Mouse (Mus musculus) heart, postnatal 4 days (tissue): Measurements from ENCODE around the gene Sec14l4. TPM values are rescaled to one million over a fixed set of nuclear protein-coding genes. Genes with fewer than 3 reads are reported as not detected.
A peak's percentile ranks its signal among the peaks of the same experiment; 100 is the strongest.

Experiments used
- DNase-seq: peaks from one replicate; pipeline ENCODE4 v3.0.0; 2021
- total RNA-seq, 2 experiments: library from RNA; stranded (reverse); gene quantifications; 2 replicates each; pipeline ENCODE4 v1.2.3; 2021

Sec14l4 gene
- total RNA-seq, 2 experiments from 2014 or later, result not detected

- no peak for DNase-seq
These were observed 3.5 kb upstream of the Sec14l4 start for GRCm38 (mm10) chr11:4027561-4028334.

DNA sequence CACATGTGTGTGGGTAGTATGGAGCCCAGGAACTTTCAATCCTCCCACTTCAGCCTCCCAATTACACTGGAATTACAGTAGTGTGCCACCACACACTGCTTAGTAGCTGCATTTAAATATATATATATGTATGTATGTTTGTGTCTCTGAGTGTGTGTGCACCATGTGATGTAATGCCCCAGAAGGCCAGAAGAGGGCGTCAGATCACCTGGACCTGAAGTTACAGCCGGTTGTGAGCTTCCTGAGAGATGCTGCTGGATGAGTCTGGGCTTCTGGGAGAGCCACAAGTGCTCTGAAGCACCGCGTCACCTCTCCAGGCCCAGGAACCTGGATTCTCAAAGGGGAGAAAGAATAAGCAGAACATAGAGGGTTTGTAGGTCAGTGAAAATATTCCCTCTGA lies 1.9 kb upstream of the Sec14l4 start:
- DNase-seq, result no peak

GRCm38 (mm10) chr11:4031961-4032360 lies 699 bp downstream of the Sec14l4 start:
- no peak for DNase-seq

GRCm38 (mm10) chr11:4033471-4033870 lies 2.2 kb downstream of the Sec14l4 start:
- DNase-seq, result no peak

DNA sequence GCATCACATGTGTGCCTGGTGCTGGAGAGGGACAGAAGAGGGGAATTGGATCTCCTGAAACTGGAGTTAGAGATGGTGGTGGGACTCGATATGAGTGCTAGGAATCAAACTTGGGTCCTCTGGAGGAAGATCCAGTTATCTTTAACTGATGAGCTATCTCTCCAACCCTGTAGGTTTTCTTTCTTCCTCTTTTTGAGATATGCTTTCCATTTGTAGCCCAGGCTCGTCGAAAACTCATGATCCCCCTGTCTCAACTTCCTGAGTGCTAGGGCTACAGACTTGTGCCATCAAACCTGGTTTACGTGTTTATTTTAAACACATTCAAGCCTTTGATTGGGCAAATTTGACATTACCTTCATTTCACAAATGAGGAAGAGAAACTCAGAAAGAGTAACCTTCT lies 2.9 kb downstream of the Sec14l4 start:
- DNase-seq, result no peak

GRCm38 (mm10) chr11:4035116-4035892 lies 4.0 kb downstream of the Sec14l4 start:
- DNase-seq, result peak; percentile 15

DNA sequence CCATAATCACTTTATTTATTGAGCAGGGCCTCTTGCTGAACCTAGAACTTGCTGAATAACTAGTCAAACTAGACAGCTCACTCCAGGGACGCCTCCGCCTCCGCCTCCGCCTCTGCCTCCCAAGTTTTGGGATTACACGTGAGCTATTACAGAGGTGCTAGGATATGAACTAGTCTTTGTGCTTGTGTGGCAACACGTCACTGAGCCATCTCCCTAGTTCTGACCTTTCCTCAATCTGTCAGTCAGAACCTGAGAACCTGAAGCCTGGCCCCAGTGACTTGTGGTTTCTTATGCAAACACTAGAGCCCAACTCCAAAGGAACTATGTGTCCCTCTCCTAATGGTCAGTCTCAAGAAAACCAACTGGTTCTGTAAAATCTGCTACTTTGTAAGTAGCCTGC lies 4.7 kb downstream of the Sec14l4 start:
- no peak for DNase-seq

DNA sequence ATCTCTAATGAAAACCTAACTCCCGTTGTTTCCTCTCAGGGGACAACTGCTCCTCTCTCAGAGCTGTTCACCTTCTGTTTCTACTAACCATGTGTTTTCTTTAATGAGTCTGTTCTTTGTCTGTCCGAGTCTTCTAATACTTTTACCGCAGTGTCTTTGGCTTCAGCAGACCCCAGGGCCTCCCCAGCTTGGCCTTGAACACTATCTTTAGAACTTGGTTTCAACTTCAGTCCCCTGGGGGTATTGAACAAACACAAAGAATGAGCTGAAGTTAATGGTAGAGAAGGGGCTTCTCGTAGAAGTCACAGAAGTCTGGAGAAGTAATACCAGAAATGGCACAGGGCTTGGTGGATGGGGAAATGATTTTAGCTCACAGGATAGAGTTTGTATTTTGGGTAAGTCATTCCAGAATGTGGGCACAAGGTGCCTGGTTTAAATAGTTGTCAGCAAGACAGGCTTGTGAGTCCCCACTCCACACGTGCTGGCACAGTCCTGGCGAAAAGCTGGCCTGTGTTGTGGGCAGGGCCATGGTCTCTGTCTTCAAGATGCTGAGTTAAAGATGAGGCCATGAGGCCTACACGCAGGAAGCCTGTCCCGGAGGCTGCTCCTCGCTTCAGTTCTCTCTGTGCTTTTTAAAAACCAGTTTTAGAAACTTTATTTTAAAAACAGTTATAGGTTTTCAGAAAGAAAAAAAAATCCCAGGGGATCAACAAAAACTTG lies 5.3 kb downstream of the Sec14l4 start:
- DNase-seq, result no peak

DNA sequence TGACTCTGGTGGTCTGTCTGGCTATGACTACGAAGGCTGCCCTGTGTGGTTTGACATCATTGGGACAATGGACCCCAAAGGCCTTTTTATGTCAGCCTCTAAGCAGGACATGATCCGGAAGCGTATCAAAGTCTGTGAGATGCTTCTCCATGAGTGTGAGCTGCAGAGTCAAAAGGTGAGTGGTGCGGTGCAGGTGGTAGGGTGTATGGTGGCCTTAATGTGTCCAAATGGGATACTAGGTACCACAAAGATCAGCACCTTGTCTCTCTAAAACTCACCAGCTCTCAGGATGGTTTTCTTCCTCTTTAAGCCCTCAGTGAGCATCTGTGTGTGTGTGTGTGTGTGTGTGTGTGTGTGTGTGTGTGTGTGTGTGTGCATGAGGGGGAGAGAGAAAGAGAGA lies 8.7 kb downstream of the Sec14l4 start:
- DNase-seq, result no peak

GRCm38 (mm10) chr11:4041123-4041625 lies 9.9 kb downstream of the Sec14l4 start:
- no peak for DNase-seq

DNA sequence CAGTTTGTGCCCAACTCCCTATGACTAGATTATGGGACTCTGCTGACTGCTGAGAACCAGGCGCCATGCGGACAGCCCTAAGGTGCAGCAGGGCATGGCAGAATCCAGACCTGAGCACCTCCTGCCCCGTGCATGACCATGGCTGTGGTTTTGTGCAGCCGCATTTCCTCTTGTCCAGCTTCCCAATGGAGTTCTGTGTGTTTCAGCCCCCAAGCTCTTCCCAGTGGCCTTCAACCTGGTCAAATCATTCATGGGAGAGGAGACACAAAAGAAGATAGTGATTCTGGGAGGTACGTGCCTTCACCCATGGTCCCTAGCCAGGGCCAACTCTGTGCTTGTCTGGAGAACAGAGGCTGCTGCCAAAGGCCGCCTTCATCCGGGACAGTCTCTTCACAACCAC lies 11.8 kb downstream of the Sec14l4 start:
- no peak for DNase-seq

DNA sequence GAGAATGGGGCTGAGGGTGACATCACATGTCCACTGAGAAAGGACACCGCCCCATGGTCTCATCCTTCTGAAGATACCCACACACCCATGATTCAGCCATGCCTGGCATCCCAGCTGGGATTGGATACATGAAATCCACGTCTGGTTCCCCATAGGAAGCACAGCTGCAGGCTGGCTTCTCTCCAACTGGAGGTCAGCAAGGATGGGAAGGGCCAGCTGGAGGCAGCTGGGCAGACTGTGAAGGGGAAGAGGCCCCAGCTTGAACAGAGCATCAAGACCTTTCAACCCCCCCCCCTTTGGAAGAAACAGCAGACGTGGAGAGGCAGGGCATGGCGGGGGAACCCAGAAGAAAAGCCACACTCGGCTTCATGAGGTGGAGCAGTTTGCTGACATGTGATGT lies 15.3 kb downstream of the Sec14l4 start:
- DNase-seq, result peak; percentile 56

GRCm38 (mm10) chr11:4047766-4048165 lies 16.5 kb downstream of the Sec14l4 start:
- DNase-seq, result no peak

DNA sequence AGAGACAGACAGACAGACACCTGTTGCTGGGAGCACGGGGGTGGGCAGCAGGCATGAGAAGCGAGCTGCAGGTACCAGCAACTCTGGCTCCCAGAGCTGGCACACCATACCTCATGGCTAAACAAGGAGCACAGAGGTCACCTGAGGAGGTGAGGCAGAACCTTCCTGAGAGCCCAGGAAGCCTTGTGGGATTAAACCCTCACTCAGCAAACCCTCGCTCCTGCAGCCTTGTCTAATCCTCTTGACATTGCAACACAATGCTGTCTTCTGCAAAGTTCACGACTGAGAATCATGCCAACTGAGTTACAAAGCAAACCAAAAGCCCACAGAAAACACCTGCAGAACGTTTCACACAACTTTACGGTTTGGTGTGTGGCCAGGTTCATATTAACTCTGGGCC lies 17.2 kb downstream of the Sec14l4 start:
- no peak for DNase-seq

- DNase-seq, result peak; percentile 83
These were observed 22.3 kb downstream of the Sec14l4 start for GRCm38 (mm10) chr11:4053586-4053985.

GRCm38 (mm10) chr11:4060866-4061575 lies 29.8 kb downstream of the Sec14l4 start:
- DNase-seq, result no peak

DNA sequence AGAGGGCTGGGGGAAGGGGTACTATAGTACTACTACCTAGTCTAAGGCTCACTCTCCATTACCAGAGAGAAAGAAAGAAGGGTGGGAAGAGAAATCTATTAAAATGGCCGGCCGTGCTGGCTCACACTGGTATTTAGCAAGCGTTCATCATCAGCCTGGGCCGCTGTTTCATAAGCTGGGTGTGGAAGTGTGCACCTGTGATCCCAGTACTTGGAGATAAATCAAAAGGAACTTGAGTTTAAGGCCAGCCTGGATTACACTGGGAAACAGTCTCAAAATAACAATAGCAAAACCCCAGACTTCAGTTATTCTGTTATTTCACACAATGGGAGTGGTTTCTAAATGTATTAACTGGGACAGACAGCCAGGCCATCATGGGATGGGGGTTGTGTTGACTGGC lies 31.3 kb downstream of the Sec14l4 start:
- no peak for DNase-seq

DNA sequence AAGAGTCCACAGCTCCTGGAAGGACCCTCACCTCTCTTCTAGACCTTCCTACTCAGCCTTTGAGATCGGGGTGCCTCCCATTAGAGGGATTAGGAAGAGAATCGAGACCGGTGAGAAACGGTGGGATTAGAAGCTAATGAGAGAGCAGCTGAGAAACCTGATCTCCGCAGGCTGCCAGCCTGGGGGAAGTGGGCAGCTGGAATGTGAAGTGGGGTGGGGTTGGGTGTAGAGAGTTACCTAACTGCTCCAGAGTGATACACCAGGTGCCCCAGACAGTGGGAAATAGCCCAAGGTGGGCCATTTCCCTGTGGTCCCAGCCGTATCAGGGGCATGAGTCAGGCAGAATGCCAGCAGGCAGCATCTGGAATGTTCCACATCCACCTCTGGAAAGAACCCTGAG lies 31.7 kb downstream of the Sec14l4 start:
- no peak for DNase-seq

DNA sequence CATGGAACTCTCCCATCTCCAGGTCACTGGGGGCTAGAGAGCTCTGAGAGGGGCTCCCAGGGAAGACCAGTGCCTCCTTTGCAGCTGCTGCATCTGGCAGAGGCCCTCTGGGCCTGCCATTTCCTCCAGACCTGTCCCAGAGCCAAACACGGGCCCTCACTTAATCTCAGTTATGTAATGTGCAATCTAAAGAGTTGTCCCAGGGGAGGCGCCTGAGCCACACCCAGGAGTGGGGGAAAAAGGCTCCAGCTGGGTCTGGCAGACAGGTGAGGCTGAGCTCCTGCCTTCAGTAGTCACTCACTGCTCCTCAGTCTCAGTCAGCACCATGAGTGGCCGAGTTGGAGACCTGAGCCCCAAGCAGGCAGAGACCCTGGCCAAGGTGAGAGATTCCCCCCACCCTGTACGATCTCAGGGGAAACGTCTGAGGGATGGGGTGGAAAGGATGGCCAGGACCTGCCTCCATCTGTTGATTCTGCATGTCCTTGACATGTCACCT lies 33.4 kb downstream of the Sec14l4 start, which contains the start of gene Sec14l3:
Gene Sec14l3 (plus strand): TSS at position 215 of the 496 bp plus-strand sequence.
- DNase-seq, result no peak

DNA sequence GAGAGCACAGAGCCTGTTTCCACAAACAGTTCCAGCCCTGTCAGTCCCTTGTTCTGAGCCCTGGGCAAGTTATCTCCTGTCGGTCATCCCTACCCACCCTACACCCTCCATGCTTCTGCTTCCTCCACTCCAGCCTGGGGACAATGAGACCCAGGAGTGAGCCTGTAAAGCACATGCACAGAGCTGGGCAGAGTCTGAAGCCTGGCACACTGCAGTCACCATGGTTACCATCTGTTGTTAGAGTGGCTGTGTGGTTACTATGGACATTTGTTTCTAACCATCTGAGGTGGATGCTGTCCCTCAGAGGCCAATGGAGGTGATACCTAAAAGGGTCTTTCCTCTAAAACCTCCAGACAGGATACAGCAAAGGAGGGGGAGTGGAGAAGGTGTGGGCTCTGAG lies 38.4 kb downstream of the Sec14l4 start:
- DNase-seq, result no peak

GRCm38 (mm10) chr11:4076633-4077032 lies 45.4 kb downstream of the Sec14l4 start:
- DNase-seq, result peak; percentile 79
